Mouse (Mus musculus) thymus, adult 2 months (tissue): ENCODE results near the gene Slc24a3. TPM values are rescaled to one million over a fixed set of nuclear protein-coding genes. Genes with fewer than 3 reads are reported as not detected.
A peak's percentile ranks its signal among the peaks of the same experiment; 100 is the strongest.

Source experiments
- DNase-seq: peaks from one replicate; pipeline ENCODE4 v3.0.0; 2021
- H3K27ac ChIP-seq: fragments of 200-500 bp; 2 replicates; pipeline ENCODE4 v1.5.1; 2012; ENCODE audit warnings: low read length, control low read depth; ENCODE audit not compliant: control insufficient read depth, insufficient read depth
- H3K27me3 ChIP-seq: fragments of 200-500 bp; 2 replicates; pipeline ENCODE4 v1.6.1; 2012; ENCODE audit warnings: mild to moderate bottlenecking, low read length, moderate library complexity, mixed read lengths; ENCODE audit not compliant: control insufficient read depth, insufficient read depth
- H3K36me3 ChIP-seq: fragments of 200-500 bp; 2 replicates; pipeline ENCODE4 v1.6.1; 2012; ENCODE audit warnings: mild to moderate bottlenecking, low read length, moderate library complexity; ENCODE audit not compliant: control insufficient read depth, insufficient read depth
- H3K4me1 ChIP-seq: fragments of 200-500 bp; replicated peaks from 2 replicates; pipeline ENCODE4 v1.6.1; 2012; ENCODE audit warnings: low read length; ENCODE audit not compliant: control insufficient read depth, insufficient read depth
- H3K4me3 ChIP-seq: fragments of 200-500 bp; 2 replicates; pipeline ENCODE4 v1.5.1; 2012; ENCODE audit warnings: mild to moderate bottlenecking, low read length, control low read depth, moderate library complexity; ENCODE audit not compliant: control insufficient read depth, insufficient read depth
- CTCF ChIP-seq: fragments of 200-500 bp; IDR thresholded peaks from 2 replicates; pipeline ENCODE4 v1.5.1; 2012; ENCODE audit warnings: mild to moderate bottlenecking, control low read depth, low read length, moderate library complexity, borderline replicate concordance; ENCODE audit not compliant: control insufficient read depth, poor library complexity, insufficient read depth; ENCODE audit errors: extremely low read depth
- POLR2A ChIP-seq: fragments of 200-500 bp; IDR thresholded peaks from 2 replicates; pipeline ENCODE4 v1.6.1; 2012; ENCODE audit warnings: mild to moderate bottlenecking, low read length, control low read depth, moderate library complexity; ENCODE audit not compliant: control insufficient read depth, poor library complexity, insufficient read depth; ENCODE audit errors: extremely low read depth
- WGBS: fragments of 180-500 bp; shearing (Covaris S2); methylation state at CpG from one replicate; pipeline ENCODE4 v1.1.7; 2018; 5-methylcytosine and 5-hydroxymethylcytosine counted together
- polyA plus RNA-seq: library from polyadenylated mRNA; depleted of rRNA; stranded (reverse); fragments of >200 nt; gene quantifications from 2 replicates; pipeline ENCODE4 v1.2.3, GENCODE M21; 2012; rRNA removed

The Slc24a3 gene
- 2.7 and 3.7 TPM in 2 replicates for polyA plus RNA-seq

- Histone ChIP-seq H3K27me3 (no peaks in the 10 kb centered on the region; the same call in 1 of the 2 replicates), H3K36me3 (no peaks in the 10 kb centered on the region), H3K4me1 (no peaks in the 10 kb centered on the region), H3K27ac (no peak within 1 kb of the TSS), H3K4me3 (peak within 1 kb of the TSS; percentile 18)
- WGBS = 2% methylated on average over 96 of the region's 100 CpGs
- TF ChIP-seq POLR2A = no peak
- no peak for TF ChIP-seq CTCF
- peak; percentile 31 for DNase-seq
Measured at GRCm38 (mm10) chr2:145167664-145168360, at the start of gene Slc24a3. Slc24a3 (plus strand) TSS chr2:145167754.

DNA sequence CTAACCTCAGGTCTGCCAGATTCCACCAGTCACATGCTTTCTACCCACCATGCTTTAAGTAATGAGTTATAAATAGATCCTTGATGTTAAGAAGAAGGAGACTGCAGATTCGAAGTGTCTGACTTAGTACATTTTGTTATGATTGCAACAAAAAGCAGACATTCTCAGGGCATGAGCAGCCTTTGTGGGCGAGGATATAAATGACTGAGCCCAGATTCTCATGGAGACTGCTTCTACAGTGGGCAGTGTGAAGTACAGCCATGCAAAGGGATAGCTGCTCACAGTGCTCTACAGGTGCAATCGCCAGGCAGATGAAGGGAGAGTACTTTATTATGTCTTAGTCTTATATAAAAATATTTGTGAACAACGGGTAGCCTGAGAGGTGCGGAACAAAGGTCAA is 49.8 kb upstream of the Slc24a3 start:
- 89% methylated on average over 5 of the region's 5 CpGs for WGBS
- H3K27me3 ChIP-seq = no peaks in the 10 kb centered on the region
- H3K4me1 ChIP-seq = no peaks in the 10 kb centered on the region
- H3K27ac ChIP-seq = no peak overlapping the region
- H3K36me3 ChIP-seq = no peaks in the 10 kb centered on the region
- no peak for DNase-seq
- H3K4me3 ChIP-seq = no peak overlapping the region
- TF ChIP-seq POLR2A (no peak), CTCF (no peak)

DNA sequence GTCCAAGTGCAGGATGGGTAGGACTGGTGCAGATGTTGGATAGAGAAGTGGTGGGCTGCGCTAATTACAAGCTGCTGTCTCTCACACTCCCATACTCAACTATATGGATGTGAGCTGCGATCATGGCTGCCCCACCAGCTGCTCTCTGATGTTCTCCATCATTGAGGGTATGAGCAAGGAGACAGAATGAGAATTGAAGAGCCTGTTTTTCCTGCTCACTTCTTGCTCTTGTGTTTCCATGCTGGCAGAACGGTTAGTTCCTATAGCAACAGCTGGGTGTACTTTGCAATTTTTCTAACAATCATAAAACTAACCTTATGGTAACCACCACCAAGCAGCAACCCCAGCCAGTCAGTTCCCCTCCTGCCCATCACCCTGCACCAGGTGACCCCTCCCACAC is 39.8 kb upstream of the Slc24a3 start:
- Histone ChIP-seq H3K4me3 (no peak overlapping the region), H3K36me3 (no peaks in the 10 kb centered on the region), H3K27ac (no peak overlapping the region), H3K4me1 (no peaks in the 10 kb centered on the region), H3K27me3 (no peaks in the 10 kb centered on the region)
- WGBS = 87% methylated on average over 3 of the region's 3 CpGs
- no peak for TF ChIP-seq POLR2A
- TF ChIP-seq CTCF = no peak
- DNase-seq = no peak

- H3K36me3 ChIP-seq = no peaks in the 10 kb centered on the region
- no peak for TF ChIP-seq CTCF
- WGBS = 81% methylated on average over 4 of the region's 4 CpGs
- no peak overlapping the region for H3K27ac ChIP-seq
- H3K27me3 ChIP-seq = no peaks in the 10 kb centered on the region
- DNase-seq = no peak
- H3K4me1 ChIP-seq = no peaks in the 10 kb centered on the region
- no peak overlapping the region for H3K4me3 ChIP-seq
Measured at GRCm38 (mm10) chr2:145136625-145137291, 30.8 kb upstream of the Slc24a3 start.

GRCm38 (mm10) chr2:145150407-145150806 is 17.1 kb upstream of the Slc24a3 start:
- no peaks in the 10 kb centered on the region for H3K36me3 ChIP-seq
- H3K4me3 ChIP-seq = no peak overlapping the region
- DNase-seq = no peak
- WGBS = 3% methylated on average over 1 of the region's 1 CpGs
- no peak overlapping the region for H3K27ac ChIP-seq
- H3K27me3 ChIP-seq = no peaks in the 10 kb centered on the region
- no peaks in the 10 kb centered on the region for H3K4me1 ChIP-seq
- TF ChIP-seq CTCF (no peak), POLR2A (no peak)

DNA sequence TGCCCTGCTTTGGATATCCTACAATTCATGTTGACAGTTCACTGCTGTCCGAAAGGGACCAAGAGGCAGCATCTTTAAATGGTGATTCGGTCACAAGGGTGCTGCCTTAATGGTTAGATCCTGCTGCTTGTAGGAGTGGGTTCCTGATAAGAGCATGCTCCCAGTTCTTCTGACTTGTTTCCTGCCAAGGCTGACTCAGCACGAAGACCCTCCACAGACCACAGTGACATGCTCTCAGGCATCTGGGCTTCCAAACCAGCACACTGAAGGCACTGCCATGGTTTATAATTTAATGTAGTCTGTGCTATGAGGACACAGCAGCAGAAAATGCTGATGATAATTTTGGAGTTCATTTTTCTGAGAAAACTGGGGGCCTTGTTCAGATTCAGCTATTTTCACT is 16.7 kb upstream of the Slc24a3 start:
- no peaks in the 10 kb centered on the region for H3K36me3 ChIP-seq
- no peak for TF ChIP-seq POLR2A
- no peak for TF ChIP-seq CTCF
- no peak overlapping the region for H3K27ac ChIP-seq
- H3K4me3 ChIP-seq = no peak overlapping the region
- 34% methylated on average over 3 of the region's 3 CpGs for WGBS
- no peaks in the 10 kb centered on the region for H3K4me1 ChIP-seq
- no peaks in the 10 kb centered on the region for H3K27me3 ChIP-seq
- DNase-seq = no peak

DNA sequence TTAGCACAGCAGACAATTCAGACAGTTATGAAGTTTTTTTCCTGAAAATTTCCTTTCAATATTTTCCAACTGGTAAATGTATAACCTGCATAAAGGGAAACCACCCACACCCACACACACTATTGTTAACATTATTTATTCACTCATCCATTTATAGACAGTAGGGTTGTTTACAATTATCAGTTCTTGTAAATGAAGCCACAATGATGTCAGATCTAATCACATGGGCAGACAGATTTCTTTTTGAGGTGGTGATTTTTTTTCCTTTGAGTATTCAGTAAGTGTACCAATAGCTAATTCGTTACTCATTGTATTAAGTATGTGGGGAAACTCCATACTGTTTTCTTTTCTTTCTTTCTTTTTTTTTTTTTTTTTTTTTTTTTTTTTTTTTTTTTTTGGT is 15.3 kb upstream of the Slc24a3 start:
- DNase-seq = no peak
- Histone ChIP-seq H3K4me1 (no peaks in the 10 kb centered on the region), H3K27me3 (no peaks in the 10 kb centered on the region), H3K27ac (no peak overlapping the region), H3K4me3 (no peak overlapping the region), H3K36me3 (no peaks in the 10 kb centered on the region)
- 87% methylated on average over 1 of the region's 1 CpGs for WGBS
- TF ChIP-seq CTCF (no peak), POLR2A (no peak)
